Mouse (Mus musculus): ENCODE measurements around the gene Usp2.
"Not testable (repeated sequence)": the region's sequence is repeated elsewhere in the genome, so short reads cannot be mapped to it uniquely, and the experiment has no call there.

The Usp2 gene

DNA sequence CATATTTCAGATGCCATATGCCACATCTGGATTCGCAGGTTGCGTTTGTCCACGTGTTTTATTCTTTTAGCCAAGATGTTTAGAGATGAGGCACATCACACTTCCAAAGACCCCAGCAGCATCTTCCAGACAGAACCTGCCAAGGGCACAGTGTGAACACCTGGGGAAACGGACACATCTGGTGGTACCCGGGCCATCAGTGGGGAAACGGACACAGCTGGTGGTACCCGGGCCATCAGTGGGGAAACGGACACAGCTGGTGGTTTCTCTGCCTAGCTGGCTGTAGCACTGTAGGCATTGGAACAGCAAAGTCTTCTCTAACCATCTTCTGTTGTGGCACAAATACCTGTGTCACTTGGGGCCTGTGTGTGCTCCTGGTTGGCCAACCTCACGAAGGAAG lies 29.0 kb downstream of the Usp2 start:
- peak in 1 of 2 experiments; percentile 15 for DNase-seq

DNA sequence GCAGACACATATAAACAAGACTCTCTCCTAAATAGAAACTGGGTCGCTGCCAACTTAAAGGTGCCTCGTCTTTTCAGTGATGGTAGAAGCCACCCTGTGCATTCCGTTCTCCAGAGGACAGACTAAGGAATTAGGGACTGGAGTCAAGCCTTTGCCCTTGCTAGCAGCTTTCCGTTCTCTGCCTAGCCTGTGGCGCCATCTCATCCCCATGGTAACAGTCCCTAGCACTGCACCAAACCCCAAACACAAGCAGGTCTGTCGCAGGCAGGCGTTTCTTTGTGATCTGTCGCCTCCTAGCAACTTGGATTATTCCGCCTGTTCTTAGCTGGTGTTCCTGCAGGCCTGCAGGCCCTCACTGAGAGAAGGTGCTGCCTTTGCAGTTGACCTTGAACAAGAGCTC lies 29.7 kb downstream of the Usp2 start:
- peak; percentile 40 to 60 for DNase-seq

DNA sequence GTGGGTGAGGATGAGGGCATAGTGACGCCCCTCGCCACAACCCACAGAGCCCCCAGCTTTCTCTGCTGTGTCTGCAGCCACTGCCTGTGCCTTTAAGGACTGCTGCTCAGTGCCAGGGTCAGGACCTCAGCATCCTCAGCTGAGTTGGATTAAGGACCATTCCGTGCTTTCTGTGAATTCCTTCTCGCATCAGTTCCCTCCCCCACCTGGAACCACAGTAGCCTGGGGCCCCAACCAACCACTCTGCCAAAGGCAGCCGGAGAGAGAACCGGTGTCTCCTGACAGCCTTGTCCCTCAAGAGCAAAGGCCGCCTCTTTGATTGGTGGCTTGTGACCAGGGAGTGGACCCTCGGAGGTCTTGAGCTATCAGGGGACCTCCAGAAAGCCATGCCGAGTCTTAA lies 34.7 kb downstream of the Usp2 start, which contains the start of gene Mfrp:
Gene Mfrp, plus strand, starts transcription at position 240 of the 400 bp plus-strand sequence.
- peak in 1 of 2 experiments; percentile 14 for DNase-seq

DNA sequence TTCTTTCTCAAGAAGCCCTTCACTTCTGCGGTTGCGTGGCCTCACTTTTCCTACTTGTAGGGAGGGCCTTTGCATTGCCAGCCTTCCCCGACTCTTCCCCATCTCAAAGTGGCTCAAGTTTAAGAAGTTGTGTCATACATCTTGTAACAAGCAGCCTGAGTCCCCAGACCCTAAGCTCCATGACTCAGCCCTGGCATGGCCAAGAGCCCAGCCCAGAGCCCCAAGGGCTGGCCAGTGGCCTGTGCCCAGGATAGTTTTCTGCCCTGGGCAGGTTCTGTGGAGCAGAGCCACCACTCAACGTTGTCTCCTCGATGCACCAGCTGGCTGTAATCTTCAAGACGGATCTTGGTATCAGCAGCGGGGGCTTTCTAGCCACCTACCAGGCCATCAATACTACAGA lies 38.1 kb downstream of the Usp2 start:
- DNase-seq = no peak

DNA sequence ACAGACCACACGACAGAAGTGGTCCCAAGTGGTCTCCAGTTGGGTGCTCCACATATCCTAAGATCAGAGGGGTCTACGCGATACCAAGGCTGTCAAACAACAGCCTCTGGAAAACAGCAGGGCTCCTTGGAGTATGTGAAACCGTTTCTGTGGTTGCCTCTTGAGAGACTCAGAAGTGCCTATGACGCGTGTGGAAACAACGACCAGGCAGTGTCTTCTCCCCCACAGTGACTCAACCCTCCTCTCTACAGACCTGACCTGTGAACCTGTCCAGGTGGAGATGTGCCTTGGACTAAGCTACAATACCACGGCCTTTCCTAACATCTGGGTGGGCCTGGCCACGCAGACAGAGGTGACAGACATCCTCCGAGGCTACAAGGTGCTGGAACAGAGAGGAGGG lies 39.0 kb downstream of the Usp2 start:
- no peak for DNase-seq

DNA sequence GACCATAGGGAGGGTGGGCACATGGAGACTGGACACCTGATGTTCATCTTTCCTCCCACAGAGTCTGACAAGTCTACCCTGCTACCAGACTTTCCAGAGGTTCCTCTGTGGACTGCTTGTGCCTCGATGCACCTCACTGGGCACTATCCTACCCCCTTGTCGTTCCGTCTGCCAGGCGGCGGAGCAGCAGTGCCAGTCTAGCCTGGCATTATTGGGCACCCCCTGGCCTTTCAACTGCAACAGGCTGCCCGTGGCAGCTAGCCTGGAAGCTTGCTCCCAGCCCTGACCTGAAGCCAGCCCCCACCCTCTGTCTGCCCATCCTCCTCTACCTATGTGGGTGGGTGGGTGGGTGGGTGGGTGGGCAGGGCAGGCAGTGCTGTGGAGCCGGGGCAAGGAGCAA lies 39.4 kb downstream of the Usp2 start:
- DNase-seq = no peak

DNA sequence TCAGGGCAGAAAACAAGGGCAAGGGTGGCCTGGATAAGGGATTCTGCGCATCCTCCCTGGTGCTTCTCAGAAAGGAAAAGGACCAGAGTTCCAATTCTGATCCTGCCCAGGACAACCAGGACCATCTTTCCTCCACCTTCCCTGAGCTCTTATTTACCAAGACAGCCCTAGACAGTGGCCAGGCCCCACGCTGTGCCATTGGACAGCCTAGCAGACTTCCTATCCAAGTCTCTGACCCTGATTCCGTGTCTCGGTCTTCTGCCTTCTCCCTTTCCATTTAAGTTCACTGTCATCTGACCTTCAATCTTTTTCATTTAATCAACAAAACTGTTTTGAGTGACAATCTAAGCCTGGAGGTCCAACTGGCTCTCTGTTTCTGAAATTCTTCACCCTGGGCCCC lies 39.8 kb downstream of the Usp2 start:
- DNase-seq = no peak

DNA sequence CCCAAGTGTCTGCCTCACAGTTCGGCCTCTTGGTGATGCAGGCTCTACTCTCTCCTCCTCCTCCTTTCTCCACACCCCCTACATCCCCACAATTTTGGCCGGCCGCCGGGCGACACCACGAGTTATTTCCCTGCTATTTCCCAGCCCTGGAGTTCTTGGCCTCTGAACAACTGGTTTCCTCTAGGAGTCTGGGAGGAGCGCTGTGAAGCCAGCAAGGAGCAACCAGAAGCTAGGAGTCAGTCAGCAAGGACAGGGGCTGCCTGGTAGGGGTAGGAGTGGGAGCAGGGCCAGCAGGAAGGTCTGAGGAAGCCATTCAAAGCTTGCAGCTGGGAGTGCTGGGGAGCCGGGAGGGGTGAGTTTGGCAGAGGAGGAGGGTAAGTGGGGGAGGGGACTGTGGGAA lies 40.3 kb downstream of the Usp2 start, which contains the start of gene C1qtnf5:
Gene C1qtnf5, plus strand, starts transcription at position 136 of the 400 bp plus-strand sequence.
- peak; percentile 87 for DNase-seq

DNA sequence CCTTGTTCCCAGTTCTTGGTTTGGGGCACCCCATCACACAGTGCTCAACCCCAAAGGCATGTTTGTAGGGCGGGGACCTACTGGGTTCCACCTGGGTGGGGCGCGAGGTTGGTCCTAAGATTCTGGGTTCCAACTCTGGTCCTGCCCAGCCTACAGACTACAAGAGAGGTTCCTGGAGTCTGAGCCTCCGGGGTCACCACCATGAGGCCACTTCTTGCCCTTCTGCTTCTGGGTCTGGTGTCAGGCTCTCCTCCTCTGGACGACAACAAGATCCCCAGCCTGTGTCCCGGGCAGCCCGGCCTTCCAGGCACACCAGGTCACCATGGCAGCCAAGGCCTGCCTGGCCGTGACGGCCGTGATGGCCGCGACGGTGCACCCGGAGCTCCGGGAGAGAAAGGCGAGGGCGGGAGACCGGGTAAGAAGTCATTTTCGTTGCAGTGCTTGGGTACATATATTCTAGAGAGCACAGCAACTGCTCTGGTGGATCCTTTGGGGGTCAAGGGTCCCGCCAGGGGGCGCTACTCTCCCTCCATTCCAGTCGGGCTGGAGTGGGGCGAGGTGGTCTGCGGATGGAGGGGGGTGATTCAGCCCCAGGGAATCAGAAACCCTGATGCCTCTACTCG lies 40.8 kb downstream of the Usp2 start:
- DNase-seq = peak in 1 of 2 experiments; percentile 73

DNA sequence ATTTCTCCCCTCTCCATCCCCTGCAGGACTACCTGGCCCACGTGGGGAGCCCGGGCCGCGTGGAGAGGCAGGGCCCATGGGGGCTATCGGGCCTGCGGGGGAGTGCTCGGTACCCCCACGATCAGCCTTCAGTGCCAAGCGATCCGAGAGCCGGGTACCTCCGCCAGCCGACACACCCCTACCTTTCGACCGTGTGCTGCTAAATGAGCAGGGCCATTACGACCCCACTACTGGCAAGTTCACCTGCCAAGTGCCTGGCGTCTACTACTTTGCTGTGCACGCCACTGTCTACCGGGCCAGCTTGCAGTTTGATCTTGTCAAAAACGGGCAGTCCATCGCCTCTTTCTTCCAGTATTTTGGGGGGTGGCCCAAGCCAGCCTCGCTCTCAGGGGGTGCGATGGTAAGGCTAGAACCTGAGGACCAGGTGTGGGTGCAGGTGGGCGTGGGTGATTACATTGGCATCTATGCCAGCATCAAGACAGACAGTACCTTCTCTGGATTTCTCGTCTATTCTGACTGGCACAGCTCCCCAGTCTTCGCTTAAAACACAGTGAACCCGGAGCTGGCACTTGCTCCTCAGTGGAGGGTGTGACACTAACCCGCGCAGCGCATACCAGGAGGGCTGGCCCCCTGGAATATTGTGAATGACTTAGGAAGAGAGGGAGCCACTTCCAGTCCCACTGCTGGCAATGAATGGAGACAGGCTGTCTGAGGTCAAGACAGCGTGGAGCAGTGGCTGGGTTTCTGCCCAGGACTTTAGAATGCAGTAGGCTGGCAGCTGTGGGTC lies 41.6 kb downstream of the Usp2 start:
- no peak for DNase-seq

DNA sequence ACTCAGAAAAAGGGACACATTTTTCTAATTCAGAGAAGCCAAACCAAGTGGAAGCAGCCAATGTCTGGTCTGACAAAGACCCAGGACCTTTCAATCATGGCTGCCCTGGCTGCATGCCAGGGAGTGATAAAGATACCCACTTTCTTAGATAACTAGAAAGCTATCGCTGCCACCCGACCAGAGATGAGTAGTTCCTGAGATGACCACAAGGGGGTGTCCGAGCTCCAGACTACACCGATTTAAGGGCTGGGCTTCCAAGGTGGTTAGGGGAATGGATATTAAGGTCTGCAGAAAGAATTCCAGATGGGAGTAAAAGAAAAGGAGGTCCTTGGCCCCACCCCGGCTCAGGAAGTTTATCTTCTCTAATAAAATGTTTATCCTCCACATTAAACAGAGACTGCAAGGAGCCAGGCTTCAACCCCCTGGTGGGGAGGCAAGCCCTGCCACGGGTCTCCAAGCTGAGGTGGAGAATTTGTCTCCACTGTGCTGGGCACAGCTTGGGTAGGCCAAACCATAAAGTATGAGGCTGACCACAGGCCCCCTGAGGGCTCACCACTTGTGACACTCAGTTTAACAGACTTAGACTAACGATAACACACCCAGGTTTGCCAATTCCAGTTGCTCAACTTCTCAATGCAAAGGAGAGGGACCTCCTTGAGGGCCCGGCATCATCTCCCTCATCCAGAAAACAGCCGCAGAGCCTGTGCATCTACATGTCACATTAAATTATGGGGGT lies 42.7 kb downstream of the Usp2 start:
- DNase-seq = peak; percentile 68 to 88

DNA sequence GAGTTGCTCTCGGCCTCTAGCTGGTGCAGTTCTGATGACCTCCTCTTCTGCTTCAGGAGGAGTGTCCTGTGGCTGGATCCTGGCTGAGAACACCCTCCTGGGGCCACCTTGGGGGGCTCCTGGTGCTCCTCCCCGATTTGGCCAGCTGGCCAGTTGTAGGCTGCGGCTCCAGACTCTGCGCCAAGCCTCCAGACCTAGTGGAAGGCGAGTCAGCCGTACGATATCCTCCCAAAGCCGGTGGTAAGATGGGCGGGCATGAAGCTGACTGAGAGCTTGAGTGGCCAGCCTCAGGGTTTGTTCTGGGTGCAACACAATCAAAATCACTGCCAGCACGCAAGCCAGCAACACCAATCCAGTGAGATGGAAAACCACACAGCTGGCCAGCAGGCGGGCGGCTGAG lies 45.1 kb downstream of the Usp2 start:
- DNase-seq = not testable (repeated sequence)

DNA sequence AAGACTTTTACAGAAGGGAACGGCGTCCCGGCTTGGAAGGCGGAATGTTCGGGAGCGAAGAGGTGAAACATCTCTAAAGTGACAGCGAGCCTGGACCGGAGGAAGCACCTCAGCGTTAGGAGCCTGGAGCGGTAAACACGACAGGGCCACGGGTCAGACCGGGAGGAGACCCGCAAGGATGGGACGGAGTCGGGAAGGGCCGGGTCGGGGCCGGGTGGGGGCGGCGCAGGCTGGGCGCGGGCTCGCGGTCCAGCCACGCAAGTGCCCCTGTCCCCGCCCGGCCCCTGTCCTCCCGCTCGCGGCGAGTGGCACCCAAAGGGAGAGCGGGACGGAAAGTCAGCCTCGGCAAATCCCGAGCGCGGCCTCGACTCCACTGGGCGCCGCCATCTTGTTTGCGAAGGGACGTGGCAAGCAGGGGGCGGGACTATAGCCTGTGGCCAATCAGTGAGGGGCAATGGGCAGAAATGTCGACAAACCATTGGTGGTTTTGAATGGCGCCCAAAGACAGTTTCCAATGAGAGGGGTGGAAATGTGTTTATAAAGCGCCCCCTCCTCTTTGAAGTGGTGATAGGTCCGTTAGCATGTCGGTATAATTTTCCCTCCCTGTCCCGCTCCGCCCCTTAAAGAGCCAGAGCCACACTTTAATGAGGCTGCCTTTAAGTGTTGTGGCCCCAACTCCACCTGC lies 46.4 kb downstream of the Usp2 start, which contains the start of the genes Gm49380 and Rnf26:
Gene Gm49380, minus strand, starts transcription at position 396 of the 685 bp plus-strand sequence.
Gene Rnf26, minus strand, starts transcription at position 413 of the 685 bp plus-strand sequence.
- DNase-seq = peak; percentile 97 to 98

DNA sequence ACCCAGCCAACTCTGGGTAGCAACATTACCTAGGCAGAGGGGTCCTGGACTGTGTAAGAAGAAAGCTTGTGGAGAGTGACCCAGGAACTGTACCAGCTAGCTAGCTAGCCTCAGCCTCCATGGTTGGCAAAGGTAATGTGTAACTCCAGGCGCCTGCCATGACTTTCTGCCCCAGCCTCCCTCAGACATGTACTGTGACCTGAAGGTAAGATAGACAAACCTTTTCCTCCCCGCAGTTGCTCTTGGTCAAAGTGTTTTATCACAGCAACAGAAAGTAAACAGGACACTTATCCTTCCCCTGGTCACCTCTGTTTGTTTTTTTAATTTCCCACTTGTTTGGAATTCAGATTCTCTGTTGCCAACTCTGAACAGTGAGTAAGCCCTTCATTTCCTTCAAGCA lies 47.6 kb downstream of the Usp2 start:
- peak in 1 of 2 experiments; percentile 55 for DNase-seq

DNA sequence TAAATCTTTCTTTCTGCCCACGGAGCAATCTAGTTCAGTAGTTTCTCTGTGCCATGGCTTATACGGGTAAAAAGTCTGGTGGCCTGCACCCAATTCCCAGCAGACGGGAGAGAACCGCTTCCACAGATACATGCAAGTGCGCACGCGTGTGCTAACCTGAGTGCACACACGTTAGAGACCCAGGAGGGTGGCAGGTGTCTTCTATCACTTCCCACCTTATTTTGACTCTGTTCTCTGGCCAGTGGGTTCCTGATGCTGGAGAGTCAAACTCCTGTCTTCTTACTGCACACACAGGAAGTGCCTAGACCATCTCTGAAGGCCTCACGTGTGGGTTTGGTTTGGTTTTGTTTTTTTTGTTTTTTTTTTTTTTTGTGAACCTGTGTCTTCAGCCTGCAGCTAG lies 48.8 kb downstream of the Usp2 start:
- no peak for DNase-seq

DNA sequence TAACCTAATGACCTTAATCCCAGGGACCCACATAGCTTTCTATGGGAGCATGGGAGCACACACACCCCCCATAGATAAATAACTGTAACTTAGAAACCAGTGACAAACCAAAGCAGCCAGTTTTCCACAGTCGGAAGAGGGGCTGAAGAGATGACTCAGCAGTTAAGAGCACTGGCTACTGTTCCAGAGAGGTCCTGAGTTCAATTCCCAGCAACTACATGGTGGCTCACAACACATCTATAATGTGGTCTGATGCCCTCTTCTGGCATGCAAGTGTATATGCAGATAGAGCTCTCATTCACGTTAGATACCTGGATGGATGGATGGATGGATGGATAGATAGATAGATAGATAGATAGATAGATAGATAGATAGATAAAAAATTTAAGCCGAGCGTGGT lies 49.4 kb downstream of the Usp2 start:
- DNase-seq = no peak

DNA sequence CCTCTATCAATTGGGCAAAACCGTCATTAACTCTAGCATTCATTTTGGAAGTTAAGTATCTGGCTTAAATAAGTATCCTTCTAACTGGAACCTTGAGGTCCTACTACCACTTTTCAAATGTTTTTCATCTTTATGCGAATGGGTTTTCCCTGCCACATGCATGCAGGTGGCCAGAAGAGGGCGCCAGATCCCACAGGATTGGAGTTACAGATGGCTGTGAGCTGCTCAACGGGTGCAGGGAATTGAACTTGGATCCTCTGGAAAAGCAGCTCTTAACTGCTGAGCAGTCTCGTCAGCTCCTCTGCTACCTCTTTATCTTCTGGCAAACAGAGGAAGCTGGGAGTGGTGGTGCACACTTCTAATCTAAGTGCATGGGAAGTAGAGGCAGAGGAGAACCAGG lies 52.2 kb downstream of the Usp2 start:
- DNase-seq = peak in 1 of 2 experiments; percentile 81

DNA sequence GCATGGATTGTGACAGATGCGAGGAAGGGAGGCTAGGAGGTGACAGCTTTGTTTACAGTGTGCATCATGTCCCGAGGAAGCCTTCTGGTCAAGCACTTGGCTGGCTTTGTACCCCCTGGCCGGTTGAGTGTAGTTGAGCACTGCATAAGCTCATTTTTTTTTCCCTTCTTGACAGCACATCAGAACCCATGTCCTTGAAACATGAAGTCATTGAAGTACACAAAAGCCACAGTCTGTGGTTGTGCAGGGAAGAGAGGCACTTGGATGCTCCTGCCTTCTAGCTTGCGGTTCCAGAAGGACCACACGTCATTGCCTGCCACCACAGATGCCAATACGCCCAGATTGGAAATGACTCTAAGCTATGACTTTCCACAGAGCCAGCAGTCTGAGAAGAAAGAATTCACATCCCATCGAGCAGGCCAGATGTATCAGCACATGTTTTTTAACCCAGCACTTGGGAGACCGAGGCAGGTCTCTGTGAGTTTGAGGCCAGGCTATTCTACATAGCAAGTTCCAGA lies 53.2 kb downstream of the Usp2 start:
- DNase-seq = no peak

DNA sequence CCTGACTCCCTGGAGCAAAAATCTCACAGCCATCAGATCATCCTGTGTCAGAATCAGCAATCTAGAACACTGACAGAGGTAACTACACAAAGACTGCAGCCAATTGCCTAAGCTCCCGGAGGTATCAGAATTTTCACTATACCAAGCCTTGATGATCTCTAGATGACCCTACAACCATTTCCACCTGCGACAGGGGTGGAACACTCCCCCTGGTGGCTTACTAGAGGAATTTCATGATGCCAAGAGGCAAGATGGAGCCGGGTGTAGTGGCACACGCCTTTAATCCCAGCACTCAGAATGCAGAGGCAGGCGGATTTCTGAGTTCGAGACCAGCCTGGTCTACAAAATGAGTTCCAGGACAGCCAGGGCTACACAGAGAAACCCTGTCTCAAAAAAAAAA lies 57.5 kb downstream of the Usp2 start:
- DNase-seq = peak in 1 of 2 experiments; percentile 38

DNA sequence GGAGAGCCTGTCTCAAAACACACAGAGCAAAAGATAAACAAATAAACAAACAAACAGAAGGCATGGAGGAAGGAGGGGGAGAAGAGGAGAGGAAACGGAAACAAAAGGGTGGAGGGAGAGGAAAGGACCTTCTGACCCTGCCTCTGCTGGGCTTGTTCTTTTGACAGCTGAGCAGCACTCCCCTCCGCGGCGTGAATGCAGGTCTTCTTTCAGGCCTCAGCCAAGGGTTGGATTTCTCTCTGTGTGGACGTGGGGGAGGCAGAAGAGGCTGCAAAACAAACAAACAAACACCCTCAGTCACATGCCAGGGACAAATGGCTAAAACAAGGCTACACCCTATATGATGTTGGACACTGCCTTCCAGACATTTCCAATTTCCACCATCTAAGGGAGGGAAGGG lies 58.2 kb downstream of the Usp2 start:
- DNase-seq = peak in 1 of 2 experiments; percentile 46

DNA sequence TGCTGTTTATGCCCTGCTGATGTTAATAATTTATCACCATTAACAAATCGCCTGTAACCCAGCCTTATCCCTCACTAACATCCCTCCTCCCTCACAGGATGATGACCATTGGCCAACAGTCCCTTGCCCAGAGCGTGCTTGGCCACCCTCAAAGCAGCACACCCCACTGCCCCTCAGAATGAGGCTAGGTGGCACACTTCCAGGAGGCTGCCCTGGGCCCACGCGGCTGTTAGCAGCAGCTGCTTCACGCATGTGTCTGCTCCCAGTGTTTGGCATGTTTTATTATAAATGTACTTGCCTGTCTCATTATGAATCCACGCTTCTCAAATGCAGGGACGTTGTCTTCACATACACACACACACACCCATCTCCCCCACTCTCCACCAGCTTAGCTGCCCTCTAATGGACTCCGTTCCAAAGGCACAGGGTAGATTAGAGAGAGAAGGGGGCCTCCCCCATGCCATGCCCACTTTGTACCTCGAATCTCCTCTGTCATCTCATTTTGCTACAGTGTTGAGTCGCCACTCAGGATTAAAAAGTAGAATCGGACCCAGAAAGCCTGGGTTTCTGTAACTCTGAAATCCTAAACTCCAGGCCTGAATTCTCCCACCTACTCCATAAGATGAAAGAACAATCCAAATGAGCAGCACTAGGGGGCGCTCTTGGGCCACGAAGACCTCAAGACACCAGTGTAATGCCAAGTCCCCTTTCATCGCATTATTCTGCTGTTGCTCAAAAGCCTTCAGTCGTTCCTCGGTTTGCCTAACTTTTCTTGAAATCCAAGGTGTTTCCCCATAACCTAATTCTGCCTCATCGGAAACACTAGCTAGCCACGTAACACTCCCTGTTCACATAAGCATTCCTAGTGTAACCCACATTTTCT lies 59.0 kb downstream of the Usp2 start:
- peak; percentile 92 to 95 for DNase-seq

All from kidney, postnatal 36 days (tissue).